Mouse (Mus musculus) liver, embryonic 16.5 days (tissue): Measurements from ENCODE around the gene Reep1. TPM values are rescaled to one million over a fixed set of nuclear protein-coding genes. Genes with fewer than 3 reads are reported as not detected.

Experiments
- ATAC-seq: fragments of 200-750 bp; cut with Nextera tagmentation; 2 replicates; pipeline ENCODE4 v1.8.0; 2017; ENCODE audit warnings: low read depth, mild to moderate bottlenecking, moderate number of reproducible peaks, moderate library complexity
- H3K27ac ChIP-seq: fragments of 300-500 bp; sonication (generic); 2 replicates; pipeline ENCODE4 v1.5.1; 2014; ENCODE audit warnings: mild to moderate bottlenecking, low read length
- H3K27me3 ChIP-seq: fragments of 300-500 bp; sonication (generic); 2 replicates; pipeline ENCODE4 v1.6.1; 2014; ENCODE audit warnings: low read depth, low read length, mixed read lengths; ENCODE audit not compliant: control insufficient read depth, insufficient read depth
- H3K36me3 ChIP-seq: fragments of 300-500 bp; sonication (generic); 2 replicates; pipeline ENCODE4 v1.6.1; 2014; ENCODE audit warnings: mild to moderate bottlenecking; ENCODE audit not compliant: control insufficient read depth, insufficient read depth
- H3K4me1 ChIP-seq: fragments of 300-500 bp; sonication (generic); 2 replicates; pipeline ENCODE4 v1.6.1; 2014; ENCODE audit warnings: low read depth, low read length, mixed read lengths; ENCODE audit not compliant: control insufficient read depth
- H3K4me2 ChIP-seq: fragments of 300-500 bp; sonication (generic); 2 replicates; pipeline ENCODE4 v1.6.1; 2014; ENCODE audit warnings: low read depth, low read length, mixed read lengths
- H3K4me3 ChIP-seq: fragments of 300-500 bp; sonication (generic); 2 replicates; pipeline ENCODE4 v1.5.1; 2014; ENCODE audit warnings: low read depth, mild to moderate bottlenecking, low read length
- H3K9ac ChIP-seq: fragments of 300-500 bp; sonication (generic); 2 replicates; pipeline ENCODE4 v1.6.1; 2014; ENCODE audit warnings: low read depth, low read length
- H3K9me3 ChIP-seq: fragments of 300-500 bp; sonication (generic); replicated peaks from 2 replicates; pipeline ENCODE4 v1.6.1; 2016; ENCODE audit warnings: low read length; ENCODE audit not compliant: control insufficient read depth
- WGBS: fragments of 180-500 bp; shearing (Covaris S2); extraction: QIAGEN DNeasy Blood & Tissue Kit; methylation state at CpG from one replicate; pipeline ENCODE4 v1.1.7; 2014; ENCODE audit not compliant: insufficient replicate concordance; 5-methylcytosine and 5-hydroxymethylcytosine counted together
- polyA plus RNA-seq: library from polyadenylated mRNA; unstranded; fragments of >200 nt; fragmentation: Nextera tagmentation; extraction: Ambion mirVana; gene quantifications from 2 replicates; pipeline ENCODE4 v1.2.1, GENCODE M21; 2015

The Reep1 gene
- polyA plus RNA-seq, 1 experiment from 2014 or later = 3.4 TPM

DNA sequence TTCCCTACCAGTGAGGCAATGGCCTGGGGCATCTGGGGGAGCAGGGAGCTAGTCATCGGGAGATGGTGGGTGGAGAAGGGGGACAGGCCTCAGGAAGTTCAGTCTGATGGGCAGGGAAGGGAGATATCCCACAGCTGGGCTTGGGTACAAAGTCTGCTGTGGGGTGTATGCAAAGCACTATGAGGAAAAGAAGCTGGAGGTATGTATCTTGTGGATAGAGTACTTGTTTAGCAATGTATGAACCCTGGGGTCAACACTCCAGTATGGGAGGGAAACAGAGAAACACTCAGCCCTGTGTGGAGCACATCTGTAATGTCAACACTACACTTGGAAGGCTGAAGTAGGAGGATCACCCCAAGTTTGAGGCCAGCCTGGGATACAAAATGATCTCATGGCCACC, 99.4 kb downstream of the Reep1 start:
- ATAC-seq = 0 out of 2 replicates have a peak, but pooled peaks have one; percentile 30
- Histone ChIP-seq H3K9ac (no peak overlapping the region), H3K9me3 (no peaks in the 10 kb centered on the region), H3K4me1 (peaks cover 16% of the 10 kb centered on the region), H3K4me2 (no peak overlapping the region), H3K27me3 (no peaks in the 10 kb centered on the region), H3K36me3 (no peaks in the 10 kb centered on the region), H3K27ac (no peak overlapping the region), H3K4me3 (no peak overlapping the region)
- 48% methylated on average over 1 of the region's 1 CpGs for WGBS

DNA sequence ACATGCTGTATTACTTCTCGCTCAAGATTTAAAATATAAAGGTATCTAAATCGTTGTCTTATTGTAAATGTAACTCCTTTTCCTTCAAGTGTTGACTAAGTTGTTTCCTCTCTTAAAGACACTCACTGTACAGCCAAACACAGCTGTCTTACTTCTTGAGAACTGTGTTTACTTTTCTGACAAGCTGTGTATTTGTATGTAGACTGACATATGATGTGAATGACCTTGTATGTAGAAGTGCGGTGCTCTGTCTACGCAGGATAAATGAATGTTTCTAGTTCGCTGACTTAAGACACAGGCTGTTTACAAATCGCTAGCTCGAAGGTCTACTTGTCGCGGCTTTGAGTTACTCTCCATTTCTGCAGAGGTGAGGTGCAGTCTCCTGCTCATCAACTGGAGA, 102.5 kb downstream of the Reep1 start:
- no peaks in the 10 kb centered on the region for H3K9me3 ChIP-seq
- H3K4me1 ChIP-seq = no peaks in the 10 kb centered on the region; the same call in 1 of the 2 replicates
- H3K27me3 ChIP-seq = no peaks in the 10 kb centered on the region
- H3K36me3 ChIP-seq = peaks cover 4% of the 10 kb centered on the region; the same call in 1 of the 2 replicates
- no peak overlapping the region for H3K4me3 ChIP-seq
- no peak overlapping the region for H3K4me2 ChIP-seq
- H3K27ac ChIP-seq = no peak overlapping the region
- 82% methylated on average over 9 of the region's 9 CpGs for WGBS
- no peak overlapping the region for H3K9ac ChIP-seq
- no peak for ATAC-seq

DNA sequence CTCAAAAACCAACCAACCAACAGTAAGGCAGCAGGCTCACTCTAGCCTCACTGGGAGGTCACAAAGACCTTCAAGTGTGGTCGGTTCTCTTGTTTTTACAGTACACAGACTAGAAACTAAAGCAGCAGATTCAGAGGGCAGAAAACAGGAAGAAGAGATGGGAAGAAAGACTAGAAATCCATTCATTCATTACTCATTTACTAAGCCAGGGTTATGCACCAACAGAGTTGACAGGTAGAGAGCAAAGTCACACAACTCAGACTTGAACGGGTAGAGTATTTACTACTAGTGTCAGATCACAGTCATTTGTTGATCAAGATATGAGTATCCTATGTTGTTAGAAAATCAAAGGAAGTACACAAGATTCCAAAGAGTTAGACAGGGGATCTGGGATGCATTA, 105.5 kb downstream of the Reep1 start:
- peak; percentile 72 for ATAC-seq
- Histone ChIP-seq H3K4me1 (peaks cover 3% of the 10 kb centered on the region), H3K4me2 (no peak overlapping the region), H3K36me3 (peaks cover 25% of the 10 kb centered on the region), H3K9me3 (no peaks in the 10 kb centered on the region), H3K27me3 (no peaks in the 10 kb centered on the region), H3K27ac (no peak overlapping the region; the same call in 1 of the 2 replicates), H3K9ac (no peak overlapping the region), H3K4me3 (no peak overlapping the region)
- WGBS = 36% methylated on average over 2 of the region's 2 CpGs

DNA sequence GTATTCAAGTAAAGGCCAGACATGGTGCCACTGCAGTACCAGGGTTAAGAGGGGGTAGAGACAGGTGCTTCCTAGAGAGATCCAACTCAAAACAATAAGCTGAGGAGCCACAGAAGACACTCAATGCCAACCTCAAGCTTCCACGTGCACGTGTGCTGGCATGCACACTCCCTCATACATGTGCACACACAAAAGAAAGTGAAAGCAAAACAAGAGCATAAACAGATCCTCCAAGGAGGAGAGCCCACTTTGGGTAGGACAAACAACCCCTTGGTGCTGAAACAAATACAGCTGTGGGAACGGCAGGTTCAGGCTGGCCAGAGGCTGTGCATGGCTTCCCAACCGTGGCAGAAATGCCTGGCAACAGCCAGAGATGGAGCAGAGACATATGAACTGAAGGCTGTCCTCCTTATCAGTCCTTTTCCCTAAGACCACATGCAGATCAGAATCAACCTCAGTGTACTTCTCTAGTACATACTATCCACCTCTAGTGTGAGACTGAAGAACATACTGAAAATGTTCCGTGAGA, 112.5 kb downstream of the Reep1 start:
- no peak overlapping the region for H3K27ac ChIP-seq
- peaks cover 27% of the 10 kb centered on the region for H3K4me1 ChIP-seq

DNA sequence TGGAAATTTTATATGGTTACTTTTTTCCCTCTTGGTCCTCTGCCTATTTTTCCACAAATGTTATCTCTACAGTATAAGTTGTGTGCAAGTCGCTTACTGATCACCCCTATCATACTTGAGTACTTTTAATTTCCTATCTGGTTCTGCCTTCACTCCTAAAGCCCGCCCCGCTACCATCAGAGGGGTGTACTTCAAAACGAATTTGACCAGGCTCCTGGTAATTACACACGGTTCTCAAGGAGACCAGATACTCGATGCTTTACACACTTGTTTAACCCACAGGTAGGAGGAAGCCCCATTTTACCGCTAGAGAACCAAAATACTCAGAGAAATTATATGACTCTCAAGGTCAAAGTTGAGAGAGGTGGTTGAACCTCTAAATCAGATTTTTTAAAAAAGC, 115.7 kb downstream of the Reep1 start:
- Histone ChIP-seq H3K27ac (peak overlapping the region; percentile 74), H3K36me3 (peaks cover 5% of the 10 kb centered on the region), H3K4me3 (peak overlapping the region; percentile 88), H3K27me3 (no peaks in the 10 kb centered on the region; the same call in 1 of the 2 replicates), H3K9me3 (no peaks in the 10 kb centered on the region), H3K4me2 (peak overlapping the region; percentile 81), H3K9ac (peak overlapping the region; percentile 71), H3K4me1 (peaks cover 25% of the 10 kb centered on the region)
- WGBS = under 1% methylated on average over 7 of the region's 7 CpGs
- ATAC-seq = peak; percentile 50

More for the DNA sequence above, 112.5 kb downstream of the Reep1 start:
- peaks cover 29% of the 10 kb centered on the region for H3K36me3 ChIP-seq
- no peak for ATAC-seq
- 68% methylated on average over 5 of the region's 5 CpGs for WGBS
- H3K9me3 ChIP-seq = no peaks in the 10 kb centered on the region
- 0 out of 2 replicates have a peak overlapping the region, but pooled peaks have one; percentile 7 for H3K4me2 ChIP-seq
- no peaks in the 10 kb centered on the region for H3K27me3 ChIP-seq
- H3K9ac ChIP-seq = no peak overlapping the region
- H3K4me3 ChIP-seq = no peak overlapping the region

DNA sequence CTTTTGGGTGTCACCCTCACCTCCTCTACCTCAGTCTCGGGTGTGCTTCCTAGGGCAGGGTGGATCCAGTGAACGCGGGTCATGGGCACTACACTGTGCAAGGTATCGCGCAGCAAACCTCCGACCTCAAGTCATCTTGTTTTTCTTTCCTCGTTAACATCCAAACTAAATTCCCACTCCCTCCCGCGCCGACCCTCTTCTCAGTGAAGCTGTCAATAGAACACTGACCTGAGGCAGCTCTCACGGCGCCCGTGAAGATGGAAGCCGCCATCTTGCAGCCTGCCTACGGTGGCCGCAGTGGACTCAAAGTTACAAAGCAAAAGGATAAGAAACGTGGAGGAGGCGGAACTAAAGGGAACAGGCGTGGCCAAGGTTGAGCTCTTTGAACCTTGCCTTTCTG, 116.1 kb downstream of the Reep1 start:
- Histone ChIP-seq H3K27me3 (no peaks in the 10 kb centered on the region; the same call in 1 of the 2 replicates), H3K4me2 (peak overlapping the region; percentile 81), H3K27ac (peak overlapping the region; percentile 74), H3K36me3 (peaks cover 1% of the 10 kb centered on the region; the same call in 1 of the 2 replicates), H3K9ac (peak overlapping the region; percentile 71), H3K4me1 (peaks cover 25% of the 10 kb centered on the region), H3K4me3 (peak overlapping the region; percentile 88), H3K9me3 (no peaks in the 10 kb centered on the region)
- peak; percentile 91 for ATAC-seq
- under 1% methylated on average over 19 of the region's 19 CpGs for WGBS

DNA sequence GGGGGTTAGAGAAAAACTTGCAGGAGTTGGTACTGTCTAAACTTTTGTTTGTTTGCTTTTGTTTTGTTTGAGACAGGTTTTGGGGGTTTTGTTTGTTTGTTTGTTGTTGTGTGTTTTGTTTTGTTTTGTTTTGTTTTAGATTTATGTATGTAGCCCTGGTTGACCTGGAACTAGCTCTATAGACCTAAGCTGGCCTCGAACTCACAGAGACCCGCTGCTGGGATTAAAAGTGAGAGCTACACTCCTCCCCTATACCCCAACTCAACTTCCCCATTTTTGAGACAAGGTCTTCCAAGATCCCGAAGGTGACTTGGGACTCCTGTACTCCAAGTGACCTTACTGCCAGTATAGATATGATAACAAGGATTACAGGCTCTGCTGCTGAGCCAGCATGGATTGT, 116.6 kb downstream of the Reep1 start:
- H3K27me3 ChIP-seq = no peaks in the 10 kb centered on the region; the same call in 1 of the 2 replicates
- no peak for ATAC-seq
- peak overlapping the region; percentile 88 for H3K4me3 ChIP-seq
- no peak overlapping the region for H3K27ac ChIP-seq
- peak overlapping the region; percentile 81 for H3K4me2 ChIP-seq
- H3K9ac ChIP-seq = peak overlapping the region; percentile 46
- H3K36me3 ChIP-seq = no peaks in the 10 kb centered on the region
- 5% methylated on average over 3 of the region's 3 CpGs for WGBS
- H3K9me3 ChIP-seq = no peaks in the 10 kb centered on the region
- H3K4me1 ChIP-seq = peaks cover 25% of the 10 kb centered on the region

GRCm38 (mm10) chr6:71826869-71827268, 119.5 kb downstream of the Reep1 start, which contains the start of gene Mrpl35:
Gene Mrpl35, minus strand, starts transcription at chr6:71826969.
- no peak for ATAC-seq
- H3K4me2 ChIP-seq = no peak within 1 kb of the TSS
- no peaks in the 10 kb centered on the region; the same call in 1 of the 2 replicates for H3K27me3 ChIP-seq
- H3K27ac ChIP-seq = no peak within 1 kb of the TSS
- peaks cover 20% of the 10 kb centered on the region for H3K4me1 ChIP-seq
- H3K36me3 ChIP-seq = no peaks in the 10 kb centered on the region
- no peaks in the 10 kb centered on the region for H3K9me3 ChIP-seq
- no peak within 1 kb of the TSS for H3K4me3 ChIP-seq
- WGBS = 23% methylated on average over 1 of the region's 1 CpGs
- H3K9ac ChIP-seq = no peak within 1 kb of the TSS

DNA sequence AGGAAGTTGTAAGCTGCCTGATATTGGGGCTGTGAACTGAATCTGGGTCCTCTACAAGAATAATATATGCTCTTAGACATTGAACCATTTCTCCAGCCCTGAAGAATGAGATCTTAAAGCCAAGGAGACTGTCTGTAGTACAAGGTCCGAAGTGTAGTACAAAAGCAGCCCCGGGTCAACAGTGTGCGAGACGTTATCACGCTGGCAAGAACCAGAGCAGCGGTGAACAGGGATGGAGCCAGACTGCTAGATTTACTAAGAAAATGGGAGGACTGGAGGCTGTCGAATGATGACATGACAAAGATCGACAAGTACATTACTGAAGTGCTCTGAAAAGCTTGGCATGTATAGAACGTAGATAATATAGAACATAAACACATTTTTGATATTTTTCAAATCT, 122.4 kb downstream of the Reep1 start:
- Histone ChIP-seq H3K9ac (no peak overlapping the region), H3K4me2 (peak overlapping the region; percentile 86), H3K4me3 (no peak overlapping the region), H3K36me3 (0 out of 2 replicates have a peak, but pooled peaks cover under 1% of the 10 kb centered on the region), H3K27me3 (no peaks in the 10 kb centered on the region; the same call in 1 of the 2 replicates), H3K9me3 (no peaks in the 10 kb centered on the region), H3K4me1 (peaks cover 17% of the 10 kb centered on the region), H3K27ac (no peak overlapping the region)
- no peak for ATAC-seq
- 82% methylated on average over 9 of the region's 9 CpGs for WGBS
